Mouse (Mus musculus) spleen, adult 2 months (tissue): ENCODE results near the gene Dnpep.

Experiments used
- CTCF ChIP-seq: fragments of 200-500 bp; IDR thresholded peaks from 2 replicates; pipeline ENCODE4 v1.5.1; 2011; ENCODE audit warnings: mild to moderate bottlenecking, inconsistent platforms; ENCODE audit not compliant: insufficient read depth, insufficient read length, insufficient replicate concordance; ENCODE audit errors: extremely low read depth
- POLR2A ChIP-seq: fragments of 200-500 bp; IDR thresholded peaks from 2 replicates; pipeline ENCODE4 v1.6.1; 2011; ENCODE audit warnings: low read depth, low read length, inconsistent platforms

DNA sequence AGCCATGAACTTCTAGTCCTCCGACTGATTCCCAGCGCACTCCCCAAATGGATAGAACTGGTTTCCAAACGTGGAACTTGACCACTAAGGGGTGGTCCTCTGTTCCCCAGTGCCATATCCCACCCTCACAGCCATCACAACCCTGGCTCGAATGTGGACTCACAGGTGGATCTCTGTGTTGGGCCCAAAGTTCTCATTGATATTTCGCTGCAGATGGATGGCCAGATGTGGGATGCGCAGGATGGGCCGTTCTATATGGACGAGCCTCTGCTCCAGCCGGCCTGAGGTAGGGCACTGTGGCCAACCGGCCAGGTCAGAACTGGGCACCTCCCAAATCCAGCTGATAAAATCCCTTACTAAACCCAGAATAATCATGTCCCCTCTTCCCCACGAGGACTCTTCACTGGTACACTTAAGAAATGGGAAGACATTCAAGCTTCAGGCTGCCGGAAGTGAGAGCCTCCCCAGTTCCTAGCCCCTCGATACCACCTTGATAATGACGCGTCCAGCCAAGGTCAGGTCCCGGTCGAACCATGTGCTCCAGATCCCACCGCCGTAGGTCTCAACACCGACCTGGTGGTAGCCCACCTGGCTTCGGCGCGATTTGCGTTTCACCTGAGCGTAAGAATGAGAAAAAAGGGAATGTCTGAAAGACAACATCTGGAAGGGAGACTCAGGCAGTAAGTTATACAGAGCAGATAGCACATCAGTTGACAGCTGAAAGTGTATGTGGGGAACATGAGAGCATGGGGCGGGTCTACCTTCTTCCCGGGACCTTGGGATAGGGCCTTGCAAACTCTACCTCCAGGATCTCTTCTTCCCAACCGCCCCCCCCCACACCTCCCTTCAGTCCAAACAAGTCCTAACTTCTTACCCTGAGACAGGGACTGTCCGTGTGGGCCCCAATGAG, 2.1 kb downstream of the Dnpep start:
- TF ChIP-seq POLR2A (no peak), CTCF (no peak)
